Mouse (Mus musculus): ENCODE data around the gene Pbx2. TPM values are rescaled to one million over a fixed set of nuclear protein-coding genes. Genes with fewer than 3 reads are reported as not detected.
A peak's percentile ranks its signal among the peaks of the same experiment; 100 is the strongest.

Pbx2 gene
- total and polyA plus RNA-seq, 3 experiments = 35.2 to 45.6 (median 42.7) TPM

DNA sequence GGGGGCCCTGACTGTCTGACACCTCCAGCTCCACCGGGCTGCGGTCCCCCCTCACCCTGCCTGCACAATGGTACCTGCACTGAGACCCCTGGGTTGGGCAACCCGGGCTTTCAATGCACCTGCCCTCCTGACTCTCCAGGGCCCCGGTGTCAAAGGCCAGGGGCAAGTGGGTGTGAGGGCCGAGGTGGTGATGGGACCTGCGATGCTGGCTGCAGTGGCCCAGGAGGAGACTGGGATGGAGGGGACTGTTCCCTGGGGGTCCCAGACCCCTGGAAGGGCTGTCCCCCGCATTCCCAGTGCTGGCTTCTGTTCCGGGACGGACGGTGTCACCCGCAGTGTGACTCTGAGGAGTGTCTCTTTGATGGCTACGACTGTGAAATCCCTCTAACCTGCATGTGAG is 8.5 kb upstream of the Pbx2 start:
- no peak for DNase-seq

- DNase-seq = no peak
Measured at GRCm38 (mm10) chr17:34583397-34583796, 7.7 kb upstream of the Pbx2 start.

GRCm38 (mm10) chr17:34583819-34584218 is 7.2 kb upstream of the Pbx2 start:
- DNase-seq = no peak

DNA sequence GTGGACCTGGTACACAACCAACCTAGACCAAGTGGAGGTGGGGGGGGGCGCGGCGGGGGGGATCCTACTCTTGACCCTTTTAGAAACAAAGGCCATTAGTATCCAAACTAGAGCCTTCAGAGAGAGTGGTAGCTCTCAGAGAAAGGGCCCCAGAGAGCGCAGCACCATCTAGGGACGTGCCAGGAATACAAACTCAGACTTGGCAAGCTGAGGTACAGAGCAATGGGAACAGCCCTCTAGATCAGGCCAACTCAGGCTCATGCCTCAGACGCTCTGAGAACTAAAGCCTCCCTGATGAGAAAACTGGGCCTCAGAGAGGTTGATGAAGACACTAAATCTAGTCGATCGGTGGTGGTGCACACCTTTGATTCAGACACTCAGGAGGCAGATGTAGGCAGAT is 5.9 kb upstream of the Pbx2 start:
- no peak for DNase-seq

GRCm38 (mm10) chr17:34585877-34586771 is 4.9 kb upstream of the Pbx2 start:
- DNase-seq = no peak

DNA sequence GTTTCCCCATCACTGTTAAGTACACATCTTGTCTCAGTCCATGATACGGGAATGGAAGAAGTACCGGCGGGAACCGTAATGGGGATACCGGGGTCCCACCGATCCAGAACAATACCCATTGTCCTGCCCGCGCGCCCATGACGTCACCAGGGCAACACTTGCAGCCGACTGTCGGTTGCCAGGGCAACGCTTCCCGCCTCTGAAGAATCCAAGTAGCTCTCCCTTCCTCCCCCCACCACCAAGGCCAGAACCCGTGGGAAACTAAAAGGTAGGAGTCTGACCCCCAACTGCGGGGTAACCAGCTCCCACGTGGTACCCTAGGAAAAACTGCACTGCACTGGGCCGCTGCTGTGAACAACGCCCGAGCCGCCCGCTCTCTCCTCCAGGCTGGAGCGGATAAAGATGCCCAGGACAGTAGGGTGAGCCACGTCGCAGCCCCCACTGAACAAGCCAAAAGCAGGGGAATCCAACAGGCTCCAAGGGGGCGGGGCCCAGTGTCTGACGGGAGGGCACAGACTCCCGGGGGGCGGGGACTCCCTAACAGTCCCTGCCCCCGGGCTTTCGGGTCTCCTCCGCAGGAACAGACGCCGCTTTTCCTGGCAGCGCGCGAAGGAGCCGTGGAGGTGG is 4.2 kb upstream of the Pbx2 start:
- DNase-seq = peak; percentile 83

GRCm38 (mm10) chr17:34587423-34587811 is 3.6 kb upstream of the Pbx2 start:
- peak; percentile 99 for DNase-seq

DNA sequence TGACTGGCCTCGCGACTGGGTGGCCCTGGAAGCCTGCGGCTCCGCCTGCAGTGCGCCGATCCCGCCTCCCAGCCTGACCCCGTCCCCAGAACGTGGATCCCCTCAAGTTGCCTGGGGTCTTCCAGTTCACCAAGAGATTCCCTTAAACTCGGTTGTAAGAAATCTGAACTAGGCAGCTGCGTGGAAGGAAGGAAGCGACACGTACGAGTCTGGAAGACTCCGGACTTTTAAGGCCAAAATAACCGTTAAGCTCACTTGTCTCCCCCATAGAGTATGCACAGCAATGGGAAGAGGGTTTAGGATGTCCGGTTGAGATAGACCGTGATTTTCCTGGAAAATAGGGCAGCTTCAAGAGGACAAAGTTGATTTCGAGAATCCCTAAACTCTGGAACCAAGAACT is 3.3 kb upstream of the Pbx2 start:
- no peak for DNase-seq

DNA sequence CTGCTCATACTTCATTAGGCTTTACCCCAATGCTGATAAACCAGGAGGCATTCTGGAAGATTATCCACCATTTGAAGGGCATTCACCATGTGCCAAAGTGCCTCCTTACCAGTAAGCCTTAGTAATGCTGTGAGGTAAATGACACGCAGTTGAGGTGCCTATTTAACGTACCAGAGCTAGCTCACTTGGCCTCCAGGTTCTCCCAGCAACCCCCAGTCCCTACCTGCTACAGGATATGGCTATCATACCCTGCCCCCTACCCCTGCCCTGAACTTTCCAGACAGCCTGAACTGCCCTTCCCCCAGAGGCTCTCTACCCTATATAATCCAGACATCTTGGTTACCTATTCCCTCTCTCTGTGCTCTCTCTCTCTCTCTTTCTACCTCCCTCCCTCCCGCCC is 2.3 kb upstream of the Pbx2 start:
- no peak for DNase-seq

DNA sequence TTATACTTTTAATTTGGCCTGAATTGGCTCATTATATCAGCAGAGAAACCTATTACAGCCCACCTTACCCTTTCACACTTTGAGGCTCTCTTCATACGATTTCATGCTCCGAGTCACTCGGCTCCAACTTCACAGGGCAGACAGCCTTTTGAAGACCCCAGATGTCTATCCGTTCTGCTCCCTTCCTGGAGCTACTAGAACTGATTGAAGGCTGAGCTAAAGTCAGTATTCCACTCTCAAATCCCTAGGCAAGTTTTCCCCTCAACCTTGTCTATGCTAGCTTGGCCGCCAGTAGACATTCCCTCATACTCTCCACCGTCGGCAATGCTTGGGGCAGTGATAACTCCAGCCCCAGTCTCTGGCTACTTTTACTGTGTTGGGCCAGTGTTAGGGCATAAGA is 1.9 kb upstream of the Pbx2 start:
- no peak for DNase-seq

GRCm38 (mm10) chr17:34589681-34590101 is 1.4 kb upstream of the Pbx2 start, which contains the start of gene Gpsm3:
Gene Gpsm3 (plus strand): TSS chr17:34589806.
- DNase-seq = peak; percentile 54

DNA sequence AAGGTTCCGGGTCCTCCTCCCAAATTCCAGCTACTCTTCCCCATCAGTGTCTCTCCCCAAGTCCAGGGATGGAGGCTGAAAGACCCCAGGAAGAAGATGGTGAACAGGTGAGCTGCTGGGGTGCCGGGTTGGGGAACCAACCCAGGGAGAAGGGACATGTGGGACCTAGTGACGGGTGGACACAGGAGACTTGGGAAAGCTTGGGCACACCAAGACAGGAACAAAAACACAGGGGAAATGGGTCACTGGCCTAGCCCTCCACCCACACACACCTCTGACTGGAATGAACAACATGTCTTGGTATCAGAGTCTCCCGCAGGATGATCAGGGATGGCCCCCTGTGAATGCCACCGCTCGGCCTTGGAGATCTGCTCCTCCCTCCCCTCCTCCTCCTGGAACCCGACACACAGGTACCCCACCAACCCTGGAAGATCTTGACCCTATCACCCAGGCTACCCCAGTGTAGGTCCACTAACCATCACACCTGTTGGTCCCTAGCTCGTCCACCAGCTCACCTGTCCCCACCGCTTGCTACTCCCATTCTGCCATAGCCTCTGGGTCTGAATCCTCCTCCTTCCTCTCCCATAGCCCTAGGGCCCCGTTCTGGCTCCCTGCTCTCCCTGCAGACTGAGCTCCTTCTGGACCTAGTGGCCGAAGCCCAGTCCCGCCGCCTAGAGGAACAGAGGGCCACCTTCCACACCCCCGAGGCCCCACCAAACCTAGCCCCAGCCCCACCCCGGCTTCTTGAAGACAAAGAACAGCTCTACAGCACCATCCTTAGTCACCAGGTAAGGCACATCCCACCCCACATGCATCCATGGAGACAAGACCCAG is 695 bp upstream of the Pbx2 start:
- no peak for DNase-seq

DNA sequence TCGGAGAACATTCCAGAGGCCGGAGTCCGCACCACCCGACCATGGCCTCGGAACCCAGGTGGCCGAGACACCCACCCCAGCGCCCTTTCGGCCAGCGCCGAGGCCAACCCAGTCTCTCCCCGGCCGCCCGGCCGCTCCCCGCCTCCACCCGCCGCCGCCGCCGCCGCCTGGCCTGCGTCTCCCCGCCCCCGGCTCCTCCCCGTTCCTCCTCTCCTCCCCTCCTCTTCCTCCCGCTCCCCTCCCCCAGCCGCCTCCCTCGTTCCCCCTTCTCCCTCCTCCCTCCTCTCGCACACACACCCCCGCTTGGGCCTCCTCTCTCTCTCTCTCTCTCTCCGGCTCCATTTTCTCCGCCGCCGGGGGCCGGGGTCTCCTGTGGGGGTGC is 919 bp downstream of the Pbx2 start:
- DNase-seq = peak; percentile 94

GRCm38 (mm10) chr17:34592581-34593549 is 1.8 kb downstream of the Pbx2 start:
- DNase-seq = peak; percentile 45

DNA sequence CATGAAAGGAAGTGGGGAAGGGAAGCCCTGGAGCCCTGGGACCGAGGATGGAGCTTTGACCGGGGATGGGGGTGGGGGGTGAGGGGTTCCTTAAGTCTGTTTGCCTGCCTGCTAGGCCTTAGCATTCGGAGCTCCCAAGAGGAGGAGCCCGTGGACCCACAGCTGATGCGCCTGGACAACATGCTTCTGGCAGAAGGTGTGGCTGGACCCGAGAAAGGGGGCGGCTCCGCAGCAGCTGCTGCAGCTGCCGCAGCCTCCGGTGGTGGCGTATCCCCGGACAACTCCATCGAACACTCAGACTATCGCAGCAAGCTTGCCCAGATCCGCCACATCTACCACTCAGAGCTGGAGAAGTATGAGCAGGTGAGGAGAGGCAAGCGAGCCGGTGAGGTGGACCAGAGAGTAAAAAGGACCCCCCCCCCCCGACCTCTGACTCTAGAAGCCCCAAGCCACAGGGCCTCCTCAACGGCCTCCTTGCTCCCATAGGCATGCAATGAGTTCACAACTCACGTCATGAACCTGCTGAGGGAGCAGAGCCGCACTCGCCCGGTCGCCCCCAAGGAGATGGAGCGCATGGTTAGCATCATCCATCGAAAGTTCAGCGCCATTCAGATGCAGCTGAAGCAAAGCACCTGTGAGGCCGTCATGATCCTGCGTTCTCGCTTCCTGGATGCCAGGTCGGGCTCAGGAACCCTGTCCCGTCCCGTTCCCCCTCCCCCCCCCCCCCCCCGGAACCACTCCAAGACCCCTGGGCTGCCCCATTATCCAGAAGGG is 2.9 kb downstream of the Pbx2 start:
- no peak for DNase-seq

GRCm38 (mm10) chr17:34596098-34596497 is 5.0 kb downstream of the Pbx2 start:
- DNase-seq = no peak

GRCm38 (mm10) chr17:34597566-34598095 is 6.6 kb downstream of the Pbx2 start, which contains the start of gene Ager:
Gene Ager (plus strand): TSS chr17:34597862.
- DNase-seq = no peak

DNA sequence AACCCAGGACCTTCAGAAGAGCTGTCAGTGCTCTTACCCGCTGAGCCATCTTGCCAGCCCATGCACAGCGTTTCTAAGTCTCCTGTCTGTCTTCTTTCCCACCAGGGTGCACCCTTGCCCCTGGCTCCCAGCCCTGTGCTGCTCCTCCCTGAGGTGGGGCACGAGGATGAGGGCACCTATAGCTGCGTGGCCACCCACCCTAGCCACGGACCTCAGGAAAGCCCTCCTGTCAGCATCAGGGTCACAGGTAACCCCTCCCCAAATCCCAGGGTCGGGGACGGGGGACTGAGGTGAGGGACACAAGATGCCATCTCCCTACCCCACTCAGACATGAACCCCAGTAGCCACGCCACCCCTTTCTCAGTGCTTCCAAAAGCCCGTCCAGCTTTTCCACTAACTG is 8.8 kb downstream of the Pbx2 start:
- no peak for DNase-seq

GRCm38 (mm10) chr17:34601796-34602195 is 10.7 kb downstream of the Pbx2 start:
- DNase-seq = no peak

DNA sequence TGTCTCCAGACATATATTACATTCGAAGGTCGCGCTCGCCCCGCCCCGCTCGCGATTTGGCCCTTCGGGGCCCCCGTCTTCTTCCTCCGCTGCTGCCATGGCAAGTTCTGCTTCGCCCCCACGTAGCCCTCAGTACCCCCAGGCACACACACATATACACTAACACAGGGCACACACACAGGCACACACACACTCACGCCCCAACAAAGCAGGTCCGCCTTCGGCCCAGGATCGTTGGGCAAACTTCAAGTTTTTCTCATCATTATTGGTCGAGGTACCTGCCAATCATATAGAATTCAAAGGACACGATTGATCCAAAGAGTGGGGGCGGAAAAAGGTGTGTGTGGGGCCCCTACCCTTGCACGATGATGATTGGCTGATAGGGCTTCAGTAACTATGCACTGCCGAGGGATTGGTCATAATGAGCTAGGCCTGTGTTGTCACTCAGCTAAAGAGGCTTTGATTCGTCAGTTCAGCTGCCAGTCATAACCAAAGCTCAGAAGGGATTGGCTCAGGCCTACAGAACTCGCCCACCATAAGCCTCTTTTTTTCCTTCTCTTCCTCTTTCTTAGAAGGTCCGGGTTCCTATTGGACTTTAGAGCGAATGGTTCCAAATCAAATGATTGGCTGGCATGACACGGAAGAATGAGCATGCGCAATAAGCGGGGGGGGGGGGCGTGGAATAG is 12.5 kb downstream of the Pbx2 start, which contains the start of gene Rnf5:
Gene Rnf5, minus strand, starts transcription at position 316 of the 686 bp plus-strand sequence.
- DNase-seq = peak; percentile 97
